Mouse (Mus musculus) CH12F3 (cell line): ENCODE results near the gene Gpr22.

Experiments used
- in situ Hi-C: fragments of 300-500 bp; cut with MboI; formaldehyde crosslinking; loops from 2 replicates; pipeline ENCODE4 v1.14.3; 2020; ENCODE audit warnings: low sequenced_read_pairs

Gpr22 gene

DNA sequence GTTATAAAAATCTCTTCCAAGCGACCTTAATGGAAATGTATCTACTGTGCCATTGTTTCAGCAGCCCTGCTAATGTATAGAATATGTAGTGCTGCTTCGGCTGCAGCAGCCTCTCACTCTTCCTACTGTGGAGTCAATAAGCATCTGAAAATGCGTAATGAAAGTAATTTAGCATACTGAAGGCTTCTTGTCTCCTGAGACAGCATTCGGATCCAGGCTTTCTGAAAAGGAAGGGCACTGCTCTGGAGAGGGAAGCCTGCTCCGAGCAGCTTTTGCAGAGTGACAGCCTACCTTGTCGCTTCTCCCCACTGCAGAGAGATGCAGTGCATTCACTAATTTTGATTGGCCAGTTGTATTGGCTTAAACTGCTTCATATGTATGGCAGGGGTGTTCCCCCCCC is at the start of gene Gpr22:
TSS of gene Gpr22 (minus strand) at position 348 of the 400 bp plus-strand sequence.
- in situ Hi-C loops: no loop called here

DNA sequence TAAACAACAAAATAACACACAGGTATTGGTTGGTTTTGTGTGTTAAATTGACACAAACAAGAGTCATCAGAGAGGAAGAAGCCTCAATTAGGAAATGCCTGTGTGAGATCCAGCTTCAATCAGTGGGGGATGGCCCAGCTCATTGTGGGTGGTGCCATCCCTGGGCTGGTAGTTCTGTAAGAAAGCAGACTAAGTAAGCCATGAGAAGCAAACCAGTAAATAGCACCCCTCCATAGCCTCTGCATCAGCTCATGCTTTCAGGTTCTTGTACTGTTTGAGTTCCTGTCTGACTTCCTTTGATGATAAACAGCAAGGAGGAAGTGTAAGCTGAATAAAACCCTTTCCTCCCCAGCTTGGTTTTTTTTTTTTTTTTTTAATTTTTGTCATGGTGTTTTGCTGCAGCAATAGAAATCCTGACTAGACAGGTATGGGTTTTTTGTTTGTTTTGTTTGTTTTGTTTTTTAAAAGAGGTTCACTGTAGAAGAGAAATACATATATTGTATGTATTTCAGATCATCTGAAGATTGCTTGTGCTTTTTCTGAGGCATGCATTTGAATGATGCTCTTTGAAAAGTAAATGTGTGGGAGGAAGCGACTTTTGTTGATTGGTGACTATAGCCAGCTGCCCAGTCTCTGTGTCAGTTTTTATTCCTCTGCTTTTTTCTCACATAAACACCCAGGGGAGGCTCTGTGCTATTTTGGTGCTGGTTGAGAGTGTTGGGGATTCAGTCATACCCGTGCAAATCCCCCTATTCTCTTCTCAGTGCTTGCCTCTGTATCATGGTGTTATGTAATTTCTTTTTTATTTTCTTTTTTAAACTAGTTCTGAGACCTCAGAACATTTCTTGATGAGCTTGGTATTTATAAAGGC is 42.4 kb upstream of the Gpr22 start:
- in situ Hi-C loops: no loop called here

DNA sequence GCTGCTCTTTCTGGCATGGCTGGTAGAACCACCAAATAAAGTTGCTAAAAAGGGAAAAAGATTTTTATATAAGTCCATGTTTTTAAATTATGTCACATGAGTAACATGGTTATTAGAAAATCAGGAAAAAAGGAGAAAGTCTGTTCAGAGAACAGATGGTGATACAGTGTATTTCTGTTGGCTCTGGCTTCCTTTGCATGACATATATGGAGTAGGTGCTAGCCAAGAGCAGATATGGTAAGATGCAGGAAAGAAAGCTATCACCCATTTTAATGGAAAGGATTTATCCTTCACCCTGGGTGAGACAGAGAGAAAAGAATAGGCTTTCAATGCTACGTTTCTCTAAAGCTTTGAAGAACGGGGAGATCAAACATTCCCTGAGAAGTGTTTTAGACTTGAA is 40.7 kb upstream of the Gpr22 start:
- in situ Hi-C loops: no loop called here

DNA sequence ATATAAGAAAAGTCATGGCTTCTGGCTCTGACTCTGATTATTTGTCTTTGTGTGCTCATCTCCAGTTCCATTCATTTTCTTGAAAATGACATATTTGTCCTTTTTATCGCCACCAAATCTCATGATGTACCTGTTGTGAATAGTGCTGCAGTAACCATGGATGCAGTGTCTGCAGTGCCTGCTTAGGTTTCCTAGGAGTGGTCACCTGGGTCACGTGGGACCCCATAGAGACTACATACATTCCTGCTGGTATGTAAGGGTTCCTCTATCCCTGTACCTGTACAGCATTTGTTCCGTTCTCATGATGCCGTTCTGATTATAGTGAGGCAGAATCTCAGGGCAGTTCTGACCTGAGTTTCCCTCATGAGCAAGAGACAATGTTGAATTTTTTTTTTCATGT is 36.1 kb upstream of the Gpr22 start:
- in situ Hi-C loops: no loop called here

DNA sequence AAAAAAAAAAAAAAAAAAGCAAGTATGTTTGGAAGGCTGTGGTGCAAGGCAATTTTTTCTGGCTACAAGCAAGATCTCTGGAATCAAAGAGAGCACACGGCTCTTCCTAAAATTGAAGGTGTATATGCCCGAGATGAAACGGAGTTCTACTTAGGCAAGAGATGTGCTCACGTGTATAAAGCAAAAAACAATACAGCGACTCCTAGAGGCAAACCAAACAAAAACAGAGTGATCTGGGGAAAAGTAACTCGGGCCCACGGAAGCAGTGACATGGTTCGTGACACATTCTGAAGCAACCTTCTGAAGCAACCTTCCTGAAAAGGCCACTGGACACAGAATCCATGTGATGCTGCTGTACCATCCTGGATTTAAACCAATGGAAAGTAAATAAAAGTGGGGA is 33.6 kb upstream of the Gpr22 start:
- in situ Hi-C loops: no loop called here

DNA sequence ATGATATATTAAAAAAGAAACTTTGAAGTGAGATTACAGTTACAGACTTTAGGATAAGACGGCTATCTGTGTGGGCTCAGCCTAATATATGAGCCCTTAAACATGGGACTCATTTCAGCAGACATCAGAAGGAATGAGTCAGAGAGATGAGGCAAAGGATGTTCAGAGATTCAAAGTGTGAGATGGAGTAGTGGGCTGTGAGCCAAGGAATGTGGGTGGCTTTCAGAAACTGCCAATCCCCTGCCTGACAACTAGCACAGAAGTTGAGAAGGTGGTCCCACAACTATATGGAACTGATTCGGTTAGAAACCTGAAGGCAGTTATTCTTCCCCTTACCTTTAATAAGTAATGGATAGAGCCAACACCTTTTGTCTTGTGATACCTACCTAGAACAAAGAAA is 20.9 kb upstream of the Gpr22 start:
- in situ Hi-C loops: no loop called here

DNA sequence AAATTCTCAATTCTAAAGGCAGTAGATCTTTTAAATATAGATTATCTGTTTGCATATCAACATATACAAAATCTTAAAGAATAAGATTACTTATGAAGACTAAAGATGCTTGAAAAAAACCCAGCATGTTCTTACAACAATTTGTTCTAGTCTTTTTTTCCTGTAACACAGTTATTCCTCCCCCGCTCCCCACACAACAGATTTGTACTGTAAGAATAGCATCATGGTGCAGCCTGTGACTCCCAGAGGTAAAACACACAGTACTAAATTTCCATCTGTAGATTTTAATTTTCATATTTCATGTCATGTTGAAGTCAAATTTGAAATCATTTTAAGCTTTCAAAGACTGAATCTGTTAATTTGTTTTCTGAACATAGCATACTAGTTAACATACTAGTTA is 16.4 kb upstream of the Gpr22 start:
- in situ Hi-C loops: no loop called here

DNA sequence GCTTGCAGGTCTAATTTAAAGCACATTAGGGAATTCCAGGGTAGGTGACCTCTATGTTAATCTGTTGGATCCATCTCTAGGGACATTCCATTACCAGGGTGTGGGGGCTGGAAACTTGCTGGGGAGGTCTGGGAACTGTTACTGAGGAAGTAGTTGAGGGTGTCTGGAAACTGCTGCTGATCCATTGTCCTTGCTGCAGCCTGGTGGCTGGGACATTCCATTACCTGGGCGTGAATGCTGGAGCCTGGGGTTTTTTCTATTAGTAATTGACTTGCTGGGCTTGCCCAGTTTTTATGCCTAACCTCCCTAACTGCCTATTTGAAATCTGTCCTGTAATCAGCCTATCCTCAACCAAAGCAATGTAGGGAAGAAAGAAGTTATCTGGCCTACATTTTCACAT is 13.0 kb upstream of the Gpr22 start:
- in situ Hi-C loops: no loop called here

DNA sequence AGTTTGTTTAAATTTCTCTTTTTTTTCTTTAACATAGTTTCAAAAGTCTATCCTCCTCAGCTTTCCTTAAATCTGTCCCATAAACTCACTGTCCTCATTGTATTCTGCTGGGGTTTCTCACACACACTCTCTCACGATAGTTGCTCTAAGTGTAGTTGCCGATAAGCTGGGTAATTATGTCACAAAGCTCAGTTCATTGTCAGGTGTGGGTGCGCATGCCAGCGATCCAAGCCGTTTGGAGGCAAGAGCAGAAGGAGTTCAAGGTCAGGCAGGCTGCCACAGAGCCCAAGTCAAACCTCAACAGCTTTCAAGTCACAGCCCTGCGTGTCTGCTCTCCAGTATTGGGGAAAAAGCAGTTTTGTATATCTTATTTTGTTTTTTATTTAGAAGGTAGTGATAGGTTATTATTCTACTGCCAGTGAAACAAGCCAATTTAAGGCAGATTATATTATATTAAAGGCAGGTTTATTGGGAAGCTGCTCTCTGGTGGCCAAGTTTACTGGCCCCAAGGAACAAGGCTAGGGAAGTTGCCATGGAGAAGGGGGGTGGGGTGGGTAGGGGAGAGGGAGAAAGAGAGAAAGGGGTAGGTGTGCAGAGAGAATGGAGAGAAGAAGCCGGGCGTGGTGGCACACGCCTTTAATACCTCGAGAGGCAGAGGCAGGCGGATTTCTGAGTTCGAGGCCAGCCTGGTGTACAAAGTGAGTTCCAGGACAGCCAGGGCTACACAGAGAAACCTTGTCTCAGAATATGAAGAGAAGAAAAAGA is 11.9 kb upstream of the Gpr22 start:
- in situ Hi-C loops: no loop called here

DNA sequence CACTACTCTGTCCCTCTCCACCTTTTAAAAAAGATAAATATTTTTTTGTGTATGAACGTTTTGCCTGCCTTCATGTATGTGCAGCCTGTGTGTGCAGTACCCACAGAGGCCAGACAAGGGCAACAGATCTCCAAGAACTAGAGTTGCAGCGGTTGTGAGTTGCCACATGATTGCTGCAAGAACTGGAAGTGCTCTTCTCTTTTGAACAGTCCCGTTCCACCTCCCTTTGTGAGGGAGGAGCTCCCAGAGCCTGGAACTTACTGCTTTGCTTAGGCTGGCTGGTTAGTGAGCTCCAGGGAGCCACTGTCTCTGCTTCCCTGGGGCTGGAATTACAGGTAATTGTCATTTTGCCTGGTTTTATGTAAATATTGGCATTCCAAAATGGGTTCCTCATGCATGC is 10.8 kb upstream of the Gpr22 start:
- in situ Hi-C loops: no loop called here

DNA sequence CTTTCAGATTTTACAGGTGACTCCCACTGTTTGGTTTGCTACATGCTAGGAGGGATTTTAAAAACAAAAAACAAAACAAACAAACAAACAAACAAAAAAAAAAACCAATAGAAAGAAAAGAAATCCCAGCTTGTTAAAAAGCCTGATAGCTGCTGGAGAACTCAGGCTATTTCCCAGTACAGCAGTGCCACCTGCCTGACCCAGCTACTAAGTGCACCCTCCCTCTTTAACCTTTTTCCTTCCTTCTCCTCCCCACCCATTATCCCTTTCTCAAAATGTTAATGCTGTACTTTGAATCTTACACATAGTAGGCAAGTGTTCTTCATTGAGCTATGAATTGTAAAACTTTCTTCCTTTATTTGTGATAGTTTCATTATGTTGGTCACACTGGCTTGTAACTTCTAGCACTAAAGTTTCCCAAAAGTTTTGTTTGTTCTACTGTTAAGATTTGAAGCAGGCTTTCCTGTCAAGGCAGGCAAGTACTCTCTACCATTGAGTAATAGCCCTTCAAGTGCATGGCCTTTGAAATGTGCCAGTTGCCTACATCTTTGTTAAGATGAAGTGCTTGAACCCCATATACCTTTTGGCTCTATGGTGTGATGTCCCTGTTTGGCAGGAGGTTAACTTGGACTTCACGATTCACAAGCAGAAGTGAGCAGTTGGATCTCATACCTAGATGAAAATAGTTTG is 6.0 kb upstream of the Gpr22 start:
- in situ Hi-C loops: no loop called here

DNA sequence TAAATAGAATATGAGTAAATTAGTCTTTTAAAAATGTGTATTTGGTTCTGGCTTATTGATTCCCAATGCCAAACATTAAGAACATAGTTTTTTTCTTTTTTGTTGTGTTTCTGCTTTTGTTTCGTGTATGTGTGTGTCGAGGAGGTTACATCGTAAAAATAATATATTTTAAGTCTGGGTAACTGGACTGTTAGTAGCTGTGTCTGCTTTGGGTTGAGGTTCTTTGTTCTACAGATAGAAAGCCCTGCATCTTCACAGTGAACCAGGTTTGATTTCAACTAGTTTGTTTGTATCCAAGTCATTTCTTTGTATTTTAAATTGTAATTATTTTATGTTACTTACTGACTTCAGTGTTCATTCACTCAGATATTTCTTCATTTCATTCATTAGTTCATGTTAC is 323 bp upstream of the Gpr22 start:
- in situ Hi-C loops: no loop called here

DNA sequence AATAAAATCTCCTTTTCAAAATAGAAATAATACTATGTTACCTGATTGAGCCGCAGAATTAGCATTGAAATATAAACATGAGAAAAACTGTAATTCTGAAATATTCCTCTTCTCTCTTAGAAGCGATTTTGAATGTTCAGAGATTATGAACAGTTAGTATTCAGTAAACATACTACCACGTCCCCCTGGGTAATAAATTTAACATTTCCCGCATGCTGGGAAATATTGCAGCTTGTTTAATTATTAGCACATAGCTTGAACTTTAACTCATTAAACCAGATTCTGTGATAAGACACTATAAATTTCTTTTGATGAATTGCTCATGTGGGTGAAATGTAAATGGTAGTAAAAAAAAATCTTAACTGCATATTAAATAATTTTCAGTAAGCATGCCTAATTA is 1.0 kb downstream of the Gpr22 start:
- in situ Hi-C loops: no loop called here

DNA sequence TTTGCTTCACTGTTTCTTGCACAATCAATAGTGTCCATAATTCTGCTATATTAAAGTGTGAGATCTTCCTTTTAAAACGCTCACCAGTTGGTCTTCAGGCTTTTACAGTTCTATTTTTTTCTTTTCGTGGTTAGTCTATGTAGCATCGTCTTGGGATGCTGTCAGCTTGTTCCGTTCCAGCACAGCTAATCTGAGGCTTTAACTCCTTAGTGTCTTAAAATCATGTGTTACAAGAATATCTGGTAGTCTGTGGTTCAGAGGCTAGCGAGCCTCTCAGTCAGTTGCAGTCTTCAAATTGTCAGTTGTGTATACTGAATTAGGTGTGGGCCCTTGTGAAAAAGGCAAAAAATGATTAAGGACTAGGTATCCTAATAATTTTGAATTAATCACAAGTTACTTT is 1.5 kb downstream of the Gpr22 start:
- in situ Hi-C loops: no loop called here

DNA sequence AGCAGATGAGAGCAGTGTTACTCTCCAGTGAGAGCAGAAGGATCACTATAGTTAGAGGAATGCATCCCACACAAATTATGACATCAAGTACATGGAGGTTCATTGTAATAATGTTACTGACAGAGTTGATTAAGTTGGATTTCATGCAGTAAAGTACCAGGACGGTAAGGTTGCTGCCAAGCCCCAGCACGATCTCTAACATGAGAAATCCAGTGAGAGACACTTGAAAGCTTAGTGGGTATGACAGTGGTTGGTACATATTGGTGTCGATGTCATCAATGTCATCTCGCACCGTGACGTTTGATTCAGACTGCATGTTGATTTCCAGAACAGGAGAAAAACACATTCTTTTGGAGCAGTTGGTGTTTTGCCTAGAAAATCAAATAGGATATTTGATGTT is 4.1 kb downstream of the Gpr22 start:
- in situ Hi-C loops: no loop called here

DNA sequence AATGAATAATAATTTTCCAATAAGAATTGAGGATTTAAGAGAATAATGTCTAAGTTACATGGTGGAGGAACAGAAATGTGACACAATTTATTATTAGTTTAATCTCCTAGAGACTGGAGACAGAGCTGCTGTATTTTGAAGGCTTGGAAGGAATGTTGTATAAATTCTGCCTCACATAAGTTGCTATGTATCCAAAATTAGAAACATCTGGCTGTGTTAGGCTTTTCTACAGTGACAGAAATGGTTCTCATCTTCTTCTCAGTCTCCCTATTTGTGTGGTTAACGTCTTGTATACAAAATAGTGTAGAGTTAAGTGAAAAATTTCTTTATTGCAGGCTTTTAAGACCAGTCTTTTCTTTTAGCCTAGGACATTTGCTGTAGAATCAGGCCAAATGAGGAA is 6.2 kb downstream of the Gpr22 start:
- in situ Hi-C loops: no loop called here

DNA sequence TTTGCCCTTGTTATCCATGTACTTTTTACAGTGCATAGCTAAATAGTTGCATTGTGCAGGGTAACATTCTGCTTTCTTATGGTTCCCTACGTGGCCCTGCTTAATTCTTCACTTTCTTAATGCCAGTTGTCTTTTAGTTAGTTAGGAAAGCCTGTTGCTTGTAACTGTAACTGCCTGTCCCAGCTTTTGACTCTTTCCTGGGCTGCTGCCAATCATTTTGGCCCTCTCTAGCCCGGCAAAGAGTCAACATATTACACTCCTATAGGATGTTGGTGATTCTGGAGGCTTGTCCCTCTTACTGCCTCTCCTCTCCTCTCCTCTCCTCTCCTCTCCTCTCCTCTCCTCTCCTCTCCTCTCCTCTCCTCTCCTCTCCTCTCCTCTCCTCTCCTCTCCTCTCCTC is 7.6 kb downstream of the Gpr22 start:
- in situ Hi-C loops: no loop called here

DNA sequence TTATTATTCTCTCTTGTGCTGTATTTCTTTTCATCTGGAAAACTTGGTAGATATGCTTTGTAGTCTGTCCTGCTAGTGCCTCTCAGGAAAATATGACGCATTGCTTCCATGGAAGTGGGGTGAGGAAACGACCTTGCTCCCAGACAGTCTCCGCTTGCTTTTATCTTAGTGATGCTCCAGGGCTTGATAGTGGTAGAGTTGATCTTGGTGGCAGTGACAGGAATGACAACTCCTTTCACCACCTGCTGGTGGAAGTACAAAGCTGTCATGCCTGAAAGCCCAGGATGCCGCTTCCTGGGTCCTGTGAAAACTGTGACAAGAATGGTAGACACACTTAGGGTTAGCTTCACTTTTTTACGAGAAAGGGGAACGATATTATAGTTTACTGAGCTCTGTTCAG is 9.8 kb downstream of the Gpr22 start:
- in situ Hi-C loops: no loop called here

DNA sequence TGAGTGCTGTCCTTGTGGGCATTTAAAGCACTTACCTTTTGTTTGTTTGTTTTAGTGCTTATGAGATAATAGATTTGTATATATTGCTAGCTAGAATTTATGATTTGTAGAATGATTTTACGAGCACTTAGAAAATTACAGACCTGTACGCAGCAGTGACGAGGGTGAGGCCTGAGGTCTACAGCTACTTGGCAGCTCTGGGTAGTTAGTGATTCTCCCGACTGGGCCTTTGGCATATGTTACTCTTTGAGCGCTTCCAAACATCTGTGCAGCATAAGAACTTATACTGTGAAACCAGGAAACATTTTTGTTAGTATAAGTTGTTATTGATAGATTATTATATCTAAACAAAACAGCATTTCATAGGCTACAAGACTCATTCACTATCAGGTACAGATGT is 12.3 kb downstream of the Gpr22 start:
- in situ Hi-C loops: no loop called here

DNA sequence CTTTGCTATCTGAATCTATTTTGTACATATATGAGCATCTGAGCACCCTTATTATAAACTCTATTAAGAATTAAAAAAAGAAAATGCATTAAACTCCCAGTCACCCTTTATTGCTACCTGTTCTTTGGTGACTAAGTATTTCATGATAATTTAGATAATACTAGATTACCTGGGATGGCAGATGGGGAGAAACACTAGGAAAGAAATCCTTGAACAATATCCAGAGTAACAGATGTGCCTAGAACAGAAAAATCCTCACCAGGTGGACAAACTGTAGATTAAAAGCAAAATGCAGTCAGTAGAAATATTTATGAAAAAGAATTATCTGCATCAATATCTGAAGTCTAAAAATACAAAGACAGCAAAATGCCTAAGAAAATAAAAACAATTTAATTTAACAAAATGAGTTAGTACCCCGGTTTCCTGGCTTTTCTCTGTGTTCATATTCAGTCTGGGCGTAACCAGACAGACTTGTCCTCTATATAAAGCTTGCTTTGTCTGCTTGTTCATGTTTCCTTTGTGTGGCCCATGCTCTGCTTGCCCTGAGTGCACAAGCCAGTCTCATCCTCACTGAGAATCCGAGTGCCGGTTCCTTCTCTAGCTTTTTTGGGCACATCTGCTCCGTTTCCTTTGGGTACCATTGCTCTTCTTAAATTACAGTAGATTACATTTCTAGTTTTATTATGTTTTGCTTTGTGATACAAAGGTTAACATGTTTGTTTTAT is 13.0 kb downstream of the Gpr22 start:
- in situ Hi-C loops: no loop called here

DNA sequence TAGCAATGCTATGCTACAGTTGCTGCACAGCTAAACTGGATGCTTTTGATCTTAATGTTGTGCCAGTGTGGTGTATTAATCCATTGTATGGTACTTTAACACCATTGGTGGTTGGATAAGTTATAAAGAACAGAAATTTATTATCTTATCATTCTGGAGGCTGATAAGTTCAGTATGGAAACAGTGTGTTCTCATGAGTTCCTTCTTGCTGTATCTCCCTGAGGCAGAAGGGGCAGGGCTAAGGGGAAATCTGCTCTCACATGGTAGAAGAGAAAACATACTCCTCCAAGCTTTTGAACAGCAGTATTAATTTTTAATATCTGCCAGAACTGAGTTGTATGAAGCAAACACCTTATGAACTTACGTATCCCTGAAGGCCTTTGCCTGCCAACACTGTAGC is 20.5 kb downstream of the Gpr22 start:
- in situ Hi-C loops: no loop called here
